Mouse (Mus musculus): Measurements from ENCODE around the gene Mical3.

DNA sequence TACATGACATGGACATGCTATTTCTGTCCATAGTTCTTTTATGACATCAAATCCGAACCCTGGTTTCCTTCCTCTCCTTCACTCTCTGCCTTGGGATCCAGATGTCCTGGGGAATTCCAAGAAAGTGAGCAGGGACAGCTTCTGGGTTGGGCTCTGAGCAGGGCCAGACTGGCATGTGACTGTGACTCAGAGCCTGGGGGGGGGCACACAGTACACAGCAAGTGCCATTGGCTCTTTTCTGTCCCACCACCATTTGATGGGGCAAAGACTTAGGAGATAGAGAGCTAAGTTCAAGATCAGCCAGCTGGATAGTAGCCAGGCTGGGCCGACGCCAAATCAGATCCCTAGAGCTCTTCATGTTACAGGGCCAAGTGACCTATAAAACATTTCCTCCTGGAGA, 203.0 kb downstream of the Mical3 start:
- TF ChIP-seq POLR2A (IDR thresholded peaks at IDR 0.05; ENCODE audit: extremely low read depth, insufficient read depth, low read length) (no peak), CTCF (IDR thresholded peaks at IDR 0.05; ENCODE audit: extremely low read depth, insufficient read depth, low read length) (no peak)

Measured in cortical plate, adult 2 months (tissue).